Mouse (Mus musculus): ENCODE data around the gene Stx3. TPM values are rescaled to one million over a fixed set of nuclear protein-coding genes. Genes with fewer than 3 reads are reported as not detected.
A peak's percentile ranks its signal among the peaks of the same experiment; 100 is the strongest.

Stx3 gene
- polyA plus RNA-seq, 1 experiment from 2014 or later: 8.1 TPM

- H3K4me3 ChIP-seq (ENCODE audit: low read depth, low read length): no peak overlapping the region
- no peaks in the 10 kb centered on the region for H3K27me3 ChIP-seq (ENCODE audit: control insufficient read depth, insufficient read depth, low read length)
- no peak overlapping the region for H3K27ac ChIP-seq (ENCODE audit: low read depth, low read length)
- DNase-seq (ENCODE audit: low spot score): no peak
- H3K9ac ChIP-seq (ENCODE audit: low read depth, low read length): no peak overlapping the region
- no peak for ATAC-seq (ENCODE audit: low FRiP score)
- 90% methylated on average over 6 of the region's 6 CpGs for WGBS
- H3K36me3 ChIP-seq (ENCODE audit: control insufficient read depth, insufficient read depth, low read length): no peaks in the 10 kb centered on the region
- no peak overlapping the region for H3K4me2 ChIP-seq (replicated peaks; ENCODE audit: low read depth, low read length)
- H3K4me1 ChIP-seq (replicated peaks; ENCODE audit: control insufficient read depth, insufficient read depth, low read length): no peaks in the 10 kb centered on the region
- H3K9me3 ChIP-seq (ENCODE audit: control insufficient read depth, low read length): no peaks in the 10 kb centered on the region
Observed at GRCm38 (mm10) chr19:11794447-11794846, 24.8 kb downstream of the Stx3 start.

GRCm38 (mm10) chr19:11793741-11794359 lies 25.4 kb downstream of the Stx3 start:
- no peak overlapping the region for H3K27ac ChIP-seq (ENCODE audit: low read depth, low read length)
- no peaks in the 10 kb centered on the region for H3K4me1 ChIP-seq (replicated peaks; ENCODE audit: control insufficient read depth, insufficient read depth, low read length)
- no peaks in the 10 kb centered on the region for H3K9me3 ChIP-seq (ENCODE audit: control insufficient read depth, low read length)
- ATAC-seq (ENCODE audit: low FRiP score) (no peak), DNase-seq (ENCODE audit: low spot score) (no peak)
- H3K4me2 ChIP-seq (replicated peaks; ENCODE audit: low read depth, low read length): no peak overlapping the region
- no peaks in the 10 kb centered on the region for H3K27me3 ChIP-seq (ENCODE audit: control insufficient read depth, insufficient read depth, low read length)
- 93% methylated on average over 2 of the region's 2 CpGs for WGBS
- H3K4me3 ChIP-seq (ENCODE audit: low read depth, low read length): no peak overlapping the region
- H3K36me3 ChIP-seq (ENCODE audit: control insufficient read depth, insufficient read depth, low read length): no peaks in the 10 kb centered on the region
- no peak overlapping the region for H3K9ac ChIP-seq (ENCODE audit: low read depth, low read length)

GRCm38 (mm10) chr19:11791825-11792224 lies 27.4 kb downstream of the Stx3 start:
- H3K27me3 ChIP-seq (ENCODE audit: control insufficient read depth, insufficient read depth, low read length): no peaks in the 10 kb centered on the region
- H3K4me1 ChIP-seq (replicated peaks; ENCODE audit: control insufficient read depth, insufficient read depth, low read length): no peaks in the 10 kb centered on the region
- DNase-seq (ENCODE audit: low spot score): no peak
- 75% methylated on average over 5 of the region's 5 CpGs for WGBS
- H3K9ac ChIP-seq (ENCODE audit: low read depth, low read length): no peak overlapping the region
- H3K27ac ChIP-seq (ENCODE audit: low read depth, low read length): no peak overlapping the region
- ATAC-seq (ENCODE audit: low FRiP score): no peak
- no peak overlapping the region for H3K4me3 ChIP-seq (ENCODE audit: low read depth, low read length)
- H3K36me3 ChIP-seq (ENCODE audit: control insufficient read depth, insufficient read depth, low read length): no peaks in the 10 kb centered on the region
- H3K4me2 ChIP-seq (replicated peaks; ENCODE audit: low read depth, low read length): no peak overlapping the region
- no peaks in the 10 kb centered on the region for H3K9me3 ChIP-seq (ENCODE audit: control insufficient read depth, low read length)

GRCm38 (mm10) chr19:11788876-11789275 lies 30.3 kb downstream of the Stx3 start:
- Histone ChIP-seq H3K9me3 (ENCODE audit: control insufficient read depth, low read length) (no peaks in the 10 kb centered on the region), H3K36me3 (ENCODE audit: control insufficient read depth, insufficient read depth, low read length) (no peaks in the 10 kb centered on the region), H3K4me3 (ENCODE audit: low read depth, low read length) (no peak overlapping the region), H3K4me1 (replicated peaks; ENCODE audit: control insufficient read depth, insufficient read depth, low read length) (no peaks in the 10 kb centered on the region), H3K9ac (ENCODE audit: low read depth, low read length) (no peak overlapping the region), H3K27ac (ENCODE audit: low read depth, low read length) (no peak overlapping the region), H3K4me2 (replicated peaks; ENCODE audit: low read depth, low read length) (no peak overlapping the region), H3K27me3 (ENCODE audit: control insufficient read depth, insufficient read depth, low read length) (no peaks in the 10 kb centered on the region)
- DNase-seq (ENCODE audit: low spot score) (no peak), ATAC-seq (ENCODE audit: low FRiP score) (no peak)
- 92% methylated on average over 6 of the region's 6 CpGs for WGBS

GRCm38 (mm10) chr19:11787826-11788225 lies 31.4 kb downstream of the Stx3 start:
- no peaks in the 10 kb centered on the region for H3K4me1 ChIP-seq (replicated peaks; ENCODE audit: control insufficient read depth, insufficient read depth, low read length)
- 90% methylated on average over 6 of the region's 6 CpGs for WGBS
- ATAC-seq (ENCODE audit: low FRiP score): no peak

GRCm38 (mm10) chr19:11785409-11786154 lies 33.6 kb downstream of the Stx3 start:
- no peak for ATAC-seq (ENCODE audit: low FRiP score)
- H3K9me3 ChIP-seq (ENCODE audit: control insufficient read depth, low read length): no peaks in the 10 kb centered on the region
- 88% methylated on average over 14 of the region's 14 CpGs for WGBS

More at GRCm38 (mm10) chr19:11787826-11788225, 31.4 kb downstream of the Stx3 start:
- no peak overlapping the region for H3K27ac ChIP-seq (ENCODE audit: low read depth, low read length)
- H3K36me3 ChIP-seq (ENCODE audit: control insufficient read depth, insufficient read depth, low read length): no peaks in the 10 kb centered on the region
- DNase-seq (ENCODE audit: low spot score): no peak
- no peak overlapping the region for H3K4me2 ChIP-seq (replicated peaks; ENCODE audit: low read depth, low read length)
- H3K9ac ChIP-seq (ENCODE audit: low read depth, low read length): no peak overlapping the region
- no peaks in the 10 kb centered on the region for H3K9me3 ChIP-seq (ENCODE audit: control insufficient read depth, low read length)
- H3K27me3 ChIP-seq (ENCODE audit: control insufficient read depth, insufficient read depth, low read length): no peaks in the 10 kb centered on the region
- no peak overlapping the region for H3K4me3 ChIP-seq (ENCODE audit: low read depth, low read length)

GRCm38 (mm10) chr19:11777191-11777865 lies 41.9 kb downstream of the Stx3 start:
- WGBS: 65% methylated on average over 7 of the region's 7 CpGs
- no peaks in the 10 kb centered on the region for H3K36me3 ChIP-seq (ENCODE audit: control insufficient read depth, insufficient read depth, low read length)
- H3K4me2 ChIP-seq (replicated peaks; ENCODE audit: low read depth, low read length): no peak overlapping the region
- no peaks in the 10 kb centered on the region for H3K27me3 ChIP-seq (ENCODE audit: control insufficient read depth, insufficient read depth, low read length)
- no peaks in the 10 kb centered on the region for H3K4me1 ChIP-seq (replicated peaks; ENCODE audit: control insufficient read depth, insufficient read depth, low read length)
- peak; percentile 83 for DNase-seq (ENCODE audit: low spot score)
- no peak overlapping the region for H3K4me3 ChIP-seq (ENCODE audit: low read depth, low read length)
- peak; percentile 43; the same call in 1 of the 2 replicates for ATAC-seq (ENCODE audit: low FRiP score)
- H3K9ac ChIP-seq (ENCODE audit: low read depth, low read length): no peak overlapping the region
- H3K9me3 ChIP-seq (ENCODE audit: control insufficient read depth, low read length): no peaks in the 10 kb centered on the region
- no peak overlapping the region for H3K27ac ChIP-seq (ENCODE audit: low read depth, low read length)

More at GRCm38 (mm10) chr19:11785409-11786154, 33.6 kb downstream of the Stx3 start:
- H3K4me2 ChIP-seq (replicated peaks; ENCODE audit: low read depth, low read length): no peak overlapping the region
- H3K4me1 ChIP-seq (replicated peaks; ENCODE audit: control insufficient read depth, insufficient read depth, low read length): no peaks in the 10 kb centered on the region
- H3K4me3 ChIP-seq (ENCODE audit: low read depth, low read length): no peak overlapping the region
- no peak overlapping the region for H3K9ac ChIP-seq (ENCODE audit: low read depth, low read length)
- H3K36me3 ChIP-seq (ENCODE audit: control insufficient read depth, insufficient read depth, low read length): no peaks in the 10 kb centered on the region
- no peaks in the 10 kb centered on the region for H3K27me3 ChIP-seq (ENCODE audit: control insufficient read depth, insufficient read depth, low read length)
- H3K27ac ChIP-seq (ENCODE audit: low read depth, low read length): no peak overlapping the region
- no peak for DNase-seq (ENCODE audit: low spot score)

- H3K27me3 ChIP-seq (ENCODE audit: control insufficient read depth, insufficient read depth, low read length): no peaks in the 10 kb centered on the region
- 1% methylated on average over 30 of the region's 30 CpGs for WGBS
- H3K36me3 ChIP-seq (ENCODE audit: control insufficient read depth, insufficient read depth, low read length): no peaks in the 10 kb centered on the region
- H3K9me3 ChIP-seq (ENCODE audit: control insufficient read depth, low read length): no peaks in the 10 kb centered on the region
- H3K9ac ChIP-seq (ENCODE audit: low read depth, low read length): peak within 1 kb of the TSS; percentile 80
- peak within 1 kb of the TSS; percentile 65 for H3K4me3 ChIP-seq (ENCODE audit: low read depth, low read length)
- DNase-seq (ENCODE audit: low spot score): peak; percentile 94
- peak; percentile 93 for ATAC-seq (ENCODE audit: low FRiP score)
- H3K4me1 ChIP-seq (replicated peaks; ENCODE audit: control insufficient read depth, insufficient read depth, low read length): 0 out of 2 replicates have a peak, but pooled peaks cover 2% of the 10 kb centered on the region
- H3K4me2 ChIP-seq (replicated peaks; ENCODE audit: low read depth, low read length): peak within 1 kb of the TSS; percentile 75
- H3K27ac ChIP-seq (ENCODE audit: low read depth, low read length): no peak within 1 kb of the TSS
Observed at GRCm38 (mm10) chr19:11770205-11770892, 48.9 kb downstream of the Stx3 start, which contains the start of gene Mrpl16. Mrpl16 (plus strand) TSS chr19:11770391.

Data from hindbrain, embryonic 11.5 days (tissue).